In genomic region chr2:73273249-73274118, GRCm38 (mm10) we compare ENCODE assay signal across 8 mouse cellular contexts. TPM values are rescaled to one million over a fixed set of nuclear protein-coding genes. Genes with fewer than 3 reads are reported as not detected.
DNase-seq lines count a peak whose midpoint lies in the region; ATAC-seq and TF ChIP-seq lines count a peak whose summit lies in the region.

No protein-coding gene starts in this region.

- ATAC-seq in kidney, embryonic 14.5 days (ENCODE audit: low FRiP score, low TSS enrichment), result peak; percentile 44
- ATAC-seq in forebrain, postnatal 0 days, result 0 out of 2 replicates have a peak, but pooled peaks have one; percentile 1
- ATAC-seq in limb, embryonic 13.5 days (ENCODE audit: low FRiP score, low read depth), result no peak
- 0 out of 2 replicates have a peak, but pooled peaks have one; percentile 16 for ATAC-seq in neural tube, embryonic 14.5 days (ENCODE audit: low read depth)

- DNase-seq in kidney, adult 9 months, result no peak
- DNase-seq in ZHBTc4 (ENCODE audit: low read depth, low spot score), result peak; percentile 62
- peak; percentile 47 for DNase-seq in forebrain, postnatal 0 days
- DNase-seq in T-cell, adult 2 months (ENCODE audit: low spot score), result no peak
- no peak for DNase-seq in adipocyte (ENCODE audit: low spot score)

- H3K36me3 ChIP-seq in kidney, embryonic 14.5 days (ENCODE audit: control insufficient read depth, insufficient read depth, low read length), result no peaks in the 10 kb centered on the region
- peaks cover 4% of the 10 kb centered on the region; the same call in 1 of the 2 replicates for H3K36me3 ChIP-seq in forebrain, postnatal 0 days (ENCODE audit: insufficient read depth)
- no peaks in the 10 kb centered on the region for H3K36me3 ChIP-seq in limb, embryonic 13.5 days
- H3K36me3 ChIP-seq in neural tube, embryonic 14.5 days (ENCODE audit: control insufficient read depth, insufficient read depth, low read length), result no peaks in the 10 kb centered on the region

- peaks cover 42% of the 10 kb centered on the region for H3K4me1 ChIP-seq in kidney, embryonic 14.5 days (ENCODE audit: control insufficient read depth, insufficient read depth, low read length)
- no peaks in the 10 kb centered on the region for H3K4me1 ChIP-seq in forebrain, postnatal 0 days (ENCODE audit: insufficient read depth)
- H3K4me1 ChIP-seq in limb, embryonic 13.5 days, result peaks cover 55% of the 10 kb centered on the region
- peaks cover 16% of the 10 kb centered on the region for H3K4me1 ChIP-seq in neural tube, embryonic 14.5 days (ENCODE audit: control insufficient read depth, insufficient read depth, low read length)

- peak; percentile 27; the same call in 1 of the 2 replicates for TF ChIP-seq CTCF in forebrain, postnatal 0 days (IDR thresholded peaks at IDR 0.05; ENCODE audit: low read depth)

- H3K27ac ChIP-seq in kidney, embryonic 14.5 days (ENCODE audit: low read depth, low read length), result no peak overlapping the region
- H3K27ac ChIP-seq in forebrain, postnatal 0 days (ENCODE audit: low read depth, low read length), result peak overlapping the region; percentile 82
- H3K27ac ChIP-seq in limb, embryonic 13.5 days, result no peak overlapping the region; the same call in 1 of the 2 replicates
- 0 out of 2 replicates have a peak overlapping the region, but pooled peaks have one; percentile 3 for H3K27ac ChIP-seq in neural tube, embryonic 14.5 days (ENCODE audit: low read depth, low read length)

- peak overlapping the region; percentile 56 for H3K4me2 ChIP-seq in kidney, embryonic 14.5 days (replicated peaks; ENCODE audit: low read depth, low read length)
- peak overlapping the region; percentile 46 for H3K4me2 ChIP-seq in forebrain, postnatal 0 days (ENCODE audit: low read depth)
- peak overlapping the region; percentile 78 for H3K4me2 ChIP-seq in limb, embryonic 13.5 days (replicated peaks)
- peak overlapping the region; percentile 41 for H3K4me2 ChIP-seq in neural tube, embryonic 14.5 days (ENCODE audit: low read depth, low read length)

- H3K9me3 ChIP-seq in kidney, embryonic 14.5 days (ENCODE audit: control insufficient read depth, low read length), result no peaks in the 10 kb centered on the region
- H3K9me3 ChIP-seq in forebrain, postnatal 0 days (ENCODE audit: low read length), result no peaks in the 10 kb centered on the region
- H3K9me3 ChIP-seq in limb, embryonic 13.5 days, result no peaks in the 10 kb centered on the region
- H3K9me3 ChIP-seq in neural tube, embryonic 14.5 days (ENCODE audit: control insufficient read depth, low read length), result no peaks in the 10 kb centered on the region

- H3K9ac ChIP-seq in kidney, embryonic 14.5 days (ENCODE audit: low read depth, low read length), result no peak overlapping the region
- H3K9ac ChIP-seq in forebrain, postnatal 0 days, result peak overlapping the region; percentile 61
- H3K9ac ChIP-seq in limb, embryonic 13.5 days, result peak overlapping the region; percentile 71
- 0 out of 2 replicates have a peak overlapping the region, but pooled peaks have one; percentile 11 for H3K9ac ChIP-seq in neural tube, embryonic 14.5 days (replicated peaks; ENCODE audit: low read depth, low read length)

- peaks cover 76% of the 10 kb centered on the region for H3K27me3 ChIP-seq in kidney, embryonic 14.5 days (ENCODE audit: control insufficient read depth, insufficient read depth, low read length)
- H3K27me3 ChIP-seq in forebrain, postnatal 0 days (ENCODE audit: insufficient read depth, low read length), result peaks cover 14% of the 10 kb centered on the region; the same call in 1 of the 2 replicates
- H3K27me3 ChIP-seq in limb, embryonic 13.5 days, result peaks cover 85% of the 10 kb centered on the region
- peaks cover 38% of the 10 kb centered on the region for H3K27me3 ChIP-seq in neural tube, embryonic 14.5 days (ENCODE audit: control insufficient read depth, insufficient read depth, low read length)

- WGBS in kidney, embryonic 14.5 days, result under 1% methylated on average over 110 of the region's 110 CpGs
- WGBS in forebrain, postnatal 0 days, result under 1% methylated on average over 83 of the region's 110 CpGs
- under 1% methylated on average over 102 of the region's 110 CpGs for WGBS in limb, embryonic 13.5 days
- WGBS in neural tube, embryonic 14.5 days, result under 1% methylated on average over 86 of the region's 110 CpGs

- peak overlapping the region; percentile 37 for H3K4me3 ChIP-seq in kidney, embryonic 14.5 days (ENCODE audit: low read length)
- peak overlapping the region; percentile 42 for H3K4me3 ChIP-seq in forebrain, postnatal 0 days (ENCODE audit: low read depth, low read length)
- peak overlapping the region; percentile 55 for H3K4me3 ChIP-seq in limb, embryonic 13.5 days
- H3K4me3 ChIP-seq in neural tube, embryonic 14.5 days (ENCODE audit: low read depth, low read length), result peak overlapping the region; percentile 31

RNA-seq across cellular contexts. Expression of gene Sp9, which starts 1.8 kb away (rescaled TPM):
- polyA plus RNA-seq in kidney, embryonic 14.5 days (2014; fragmentation: Nextera tagmentation; extraction: Ambion mirVana), result 0.11 and 0.19 TPM in 2 replicates
- 12.8 and 18.1 TPM in 2 replicates for total RNA-seq in forebrain, postnatal 0 days (2014; rRNA removed)
- 7.7 and 9.8 TPM in 2 replicates for polyA plus RNA-seq in forebrain, postnatal 0 days (2015; fragmentation: Nextera tagmentation; extraction: Ambion mirVana)
- 0.87 and 1.6 TPM in 2 replicates for polyA plus RNA-seq in limb, embryonic 13.5 days (2015; fragmentation: Nextera tagmentation; extraction: Ambion mirVana)
- 1.5 TPM in 2 replicates for polyA plus RNA-seq in neural tube, embryonic 14.5 days (2014; fragmentation: Nextera tagmentation; extraction: Ambion mirVana)

RNA-seq across cellular contexts. Expression of gene Scrn3, which starts 38.9 kb away (rescaled TPM):
- polyA plus RNA-seq in kidney, embryonic 14.5 days (2014; fragmentation: Nextera tagmentation; extraction: Ambion mirVana), result 9.8 and 14.5 TPM in 2 replicates
- 5.1 and 6.8 TPM in 2 replicates for total RNA-seq in forebrain, postnatal 0 days (2014; rRNA removed)
- 4.5 and 5.3 TPM in 2 replicates for polyA plus RNA-seq in forebrain, postnatal 0 days (2015; fragmentation: Nextera tagmentation; extraction: Ambion mirVana)
- 14.3 and 16.3 TPM in 2 replicates for polyA plus RNA-seq in limb, embryonic 13.5 days (2015; fragmentation: Nextera tagmentation; extraction: Ambion mirVana)
- polyA plus RNA-seq in neural tube, embryonic 14.5 days (2014; fragmentation: Nextera tagmentation; extraction: Ambion mirVana), result 7.1 and 8.1 TPM in 2 replicates

RNA-seq across cellular contexts. Expression of gene Cir1, which starts 39.0 kb away (rescaled TPM):
- 24.1 and 31.8 TPM in 2 replicates for polyA plus RNA-seq in kidney, embryonic 14.5 days (2014; fragmentation: Nextera tagmentation; extraction: Ambion mirVana)
- total RNA-seq in forebrain, postnatal 0 days (2014; rRNA removed), result 9.5 and 10.6 TPM in 2 replicates
- polyA plus RNA-seq in forebrain, postnatal 0 days (2015; fragmentation: Nextera tagmentation; extraction: Ambion mirVana), result 29.3 and 30.3 TPM in 2 replicates
- polyA plus RNA-seq in limb, embryonic 13.5 days (2015; fragmentation: Nextera tagmentation; extraction: Ambion mirVana), result 28.6 and 33.3 TPM in 2 replicates
- 26.6 and 28.7 TPM in 2 replicates for polyA plus RNA-seq in neural tube, embryonic 14.5 days (2014; fragmentation: Nextera tagmentation; extraction: Ambion mirVana)

RNA-seq across cellular contexts. Expression of gene Ola1, which starts 54.8 kb away (rescaled TPM):
- 96.6 and 96.7 TPM in 2 replicates for polyA plus RNA-seq in kidney, embryonic 14.5 days (2014; fragmentation: Nextera tagmentation; extraction: Ambion mirVana)
- total RNA-seq in forebrain, postnatal 0 days (2014; rRNA removed), result 68.4 and 78.9 TPM in 2 replicates
- polyA plus RNA-seq in forebrain, postnatal 0 days (2015; fragmentation: Nextera tagmentation; extraction: Ambion mirVana), result 87.4 and 97.2 TPM in 2 replicates
- 111 and 112 TPM in 2 replicates for polyA plus RNA-seq in limb, embryonic 13.5 days (2015; fragmentation: Nextera tagmentation; extraction: Ambion mirVana)
- polyA plus RNA-seq in neural tube, embryonic 14.5 days (2014; fragmentation: Nextera tagmentation; extraction: Ambion mirVana), result 102 and 113 TPM in 2 replicates

Comparison
In these comparisons a context has a peak if more than half of its experiments do, and no peak if none do; other contexts are left out.
1. H3K27ac ChIP-seq: peak in forebrain, postnatal 0 days (single experiment) and neural tube, embryonic 14.5 days (single experiment); none in kidney, embryonic 14.5 days (single experiment) and limb, embryonic 13.5 days (single experiment).
2. DNase-seq: peak in ZHBTc4 (single experiment) and forebrain, postnatal 0 days (single experiment); none in kidney, adult 9 months (single experiment), T-cell, adult 2 months (single experiment) and adipocyte (single experiment).
3. Peak in every context shown above with its lines, with median percentiles within 50 percentile points of each other: H3K4me2 ChIP-seq and H3K4me3 ChIP-seq.